Mouse (Mus musculus) spleen, adult 12 weeks (tissue): ENCODE measurements around the gene Styk1.
"Not testable (repeated sequence)": the region's sequence is repeated elsewhere in the genome, so short reads cannot be mapped to it uniquely, and the experiment has no call there.

Experiments
- DNase-seq: peaks from one replicate; pipeline ENCODE4 v3.0.0; 2022; ENCODE audit warnings: low spot score

Styk1 gene

DNA sequence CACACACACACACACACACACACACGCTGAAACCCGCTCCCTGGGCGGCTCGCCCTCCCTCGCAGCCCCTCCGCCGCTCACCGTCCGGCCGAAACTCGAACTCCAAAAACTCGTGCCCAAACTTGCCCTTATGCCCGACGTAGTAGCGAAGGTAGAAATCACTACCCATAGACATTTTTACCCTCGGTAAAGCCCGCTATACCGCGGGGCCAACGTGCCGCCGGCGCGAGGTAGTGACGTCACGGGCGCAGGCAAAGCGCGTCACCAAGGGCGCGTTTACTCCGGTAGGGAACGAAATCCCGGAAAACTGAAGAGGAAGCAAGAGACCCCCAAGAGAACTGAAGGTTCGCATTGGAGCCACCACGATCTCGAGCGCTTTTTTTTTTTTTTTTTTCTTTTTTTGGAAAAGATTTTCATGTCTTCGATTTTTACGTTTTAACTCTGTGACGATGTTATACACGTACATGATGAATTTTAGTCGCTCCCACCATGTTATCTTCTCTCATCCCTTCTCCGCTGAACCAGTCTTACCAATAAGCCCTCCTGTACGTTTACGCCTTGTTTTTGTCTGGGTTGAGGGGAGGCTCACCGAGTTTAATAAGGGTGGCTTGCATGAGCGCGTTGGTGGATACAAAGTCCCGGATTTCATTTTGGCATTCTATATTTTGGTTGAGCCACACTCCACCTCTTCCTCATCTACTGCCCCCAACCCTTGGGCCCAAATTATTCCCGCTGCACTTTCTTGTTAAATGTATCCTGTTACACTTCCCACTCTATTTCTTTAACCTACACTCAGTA lies 60.2 kb downstream of the Styk1 start, which contains the start of gene Magohb:
Magohb (minus strand) TSS at position 254 of the 798 bp plus-strand sequence.
- DNase-seq: peak; percentile 80

- DNase-seq: no peak
Measured at GRCm38 (mm10) chr6:131292276-131292990, 61.0 kb downstream of the Styk1 start.

GRCm38 (mm10) chr6:131290430-131290829 lies 63.0 kb downstream of the Styk1 start:
- no peak for DNase-seq

GRCm38 (mm10) chr6:131278160-131278559 lies 75.2 kb downstream of the Styk1 start:
- DNase-seq: not testable (repeated sequence)

GRCm38 (mm10) chr6:131276659-131277058 lies 76.7 kb downstream of the Styk1 start:
- no peak for DNase-seq

DNA sequence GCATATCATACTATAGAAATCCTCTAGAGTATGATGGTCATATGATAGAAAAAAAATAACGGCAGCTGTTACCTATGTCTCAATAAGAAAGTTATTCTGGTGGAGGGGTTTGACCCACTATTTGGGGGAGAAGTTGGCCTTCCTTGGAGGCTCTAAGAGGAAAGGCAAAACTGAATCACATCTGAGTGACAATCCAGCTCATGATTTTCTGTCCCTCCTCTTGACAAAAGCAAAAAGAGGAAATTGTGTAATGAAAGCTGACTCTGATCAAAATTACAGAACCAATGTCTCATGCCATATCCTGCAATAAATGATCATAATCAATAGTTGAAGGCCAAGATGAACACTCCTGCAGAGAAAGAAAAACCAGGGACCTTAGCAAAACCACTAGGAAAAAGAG lies 81.1 kb downstream of the Styk1 start:
- DNase-seq: no peak

- no peak for DNase-seq
Measured at GRCm38 (mm10) chr6:131270312-131270711, 83.1 kb downstream of the Styk1 start.

GRCm38 (mm10) chr6:131269599-131269998 lies 83.8 kb downstream of the Styk1 start:
- DNase-seq: no peak

DNA sequence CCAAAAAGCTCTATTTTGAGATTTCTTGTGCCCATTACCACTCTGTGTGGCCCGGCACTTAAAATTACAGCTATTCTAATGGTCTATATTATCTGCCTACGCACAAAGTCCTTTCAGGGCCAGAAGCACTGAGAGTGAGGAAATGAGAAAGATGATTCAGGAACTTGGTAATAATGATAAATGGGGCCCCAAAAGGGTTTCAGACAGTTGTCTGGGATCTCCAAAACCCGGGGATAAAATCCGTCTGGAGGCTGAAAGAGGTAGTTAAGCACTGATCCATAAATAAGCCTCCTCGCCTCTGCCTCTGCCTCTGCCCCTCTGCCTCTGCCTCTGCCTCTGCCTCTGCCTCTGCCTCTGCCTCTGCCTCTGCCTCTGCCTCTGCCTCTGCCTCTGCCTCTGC lies 89.2 kb downstream of the Styk1 start:
- DNase-seq: no peak

- no peak for DNase-seq
Measured at GRCm38 (mm10) chr6:131262778-131263177, 90.6 kb downstream of the Styk1 start.

DNA sequence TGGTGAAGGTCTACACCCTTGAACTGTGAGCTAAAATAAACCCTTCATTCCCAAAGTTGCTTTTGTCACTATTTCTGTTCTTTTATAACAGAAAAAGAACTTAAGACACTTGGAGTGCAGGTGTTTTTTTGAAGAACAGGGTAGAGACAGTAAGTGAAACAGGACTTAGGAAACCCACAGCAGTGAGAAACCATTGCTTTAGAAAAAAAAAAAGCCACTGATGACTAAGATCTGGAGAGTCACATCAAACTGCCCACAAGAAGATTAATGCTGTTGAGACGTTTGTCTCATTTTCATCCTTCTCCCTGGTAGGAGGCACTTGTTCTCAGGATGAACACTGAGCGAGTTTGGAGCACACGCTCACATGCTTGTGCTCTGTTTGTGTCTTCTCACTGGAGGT lies 91.4 kb downstream of the Styk1 start:
- DNase-seq: no peak
